Mouse (Mus musculus) heart, embryonic 14.5 days (tissue): ENCODE data around the gene Ppp1r9a. TPM values are rescaled to one million over a fixed set of nuclear protein-coding genes. Genes with fewer than 3 reads are reported as not detected.

Source experiments
- ATAC-seq: fragments of 200-750 bp; cut with Nextera tagmentation; 2 replicates; pipeline ENCODE4 v1.8.0; 2017; ENCODE audit warnings: low read depth, moderate TSS enrichment; ENCODE audit not compliant: insufficient number of reproducible peaks, insufficient read depth, low FRiP score
- H3K27ac ChIP-seq, 2 experiments: fragments of 200-500 bp in 1 of 2; fragments of 300-500 bp in 1 of 2; sonication (generic) in 1 of 2; replicated peaks in 1 of 2; 2 replicates each; pipeline ENCODE4 v1.5.1; 2012 to 2014; ENCODE audit warnings: low read depth in 2 of 2, low read length in 2 of 2, control low read depth in 1 of 2, mild to moderate bottlenecking in 1 of 2, mixed read lengths in 1 of 2; ENCODE audit not compliant: control insufficient read depth in 1 of 2, insufficient read depth in 1 of 2
- H3K27me3 ChIP-seq: fragments of 300-500 bp; sonication (generic); 2 replicates; pipeline ENCODE4 v1.6.1; 2014; ENCODE audit warnings: mild to moderate bottlenecking, low read length, control low read depth; ENCODE audit not compliant: control insufficient read depth, insufficient read depth
- H3K36me3 ChIP-seq: fragments of 300-500 bp; sonication (generic); 2 replicates; pipeline ENCODE4 v1.6.1; 2014; ENCODE audit warnings: mild to moderate bottlenecking, control low read depth, low read length, mixed read lengths; ENCODE audit not compliant: control insufficient read depth, insufficient read depth
- H3K4me1 ChIP-seq, 2 experiments: fragments of 200-500 bp in 1 of 2; fragments of 300-500 bp in 1 of 2; sonication (generic) in 1 of 2; 2 replicates each; pipeline ENCODE4 v1.6.1; 2012 to 2014; ENCODE audit warnings: low read length in 2 of 2, control low read depth in 1 of 2, mixed read lengths in 1 of 2; ENCODE audit not compliant: control insufficient read depth in 2 of 2, insufficient read depth in 2 of 2
- H3K4me2 ChIP-seq: fragments of 300-500 bp; sonication (generic); 2 replicates; pipeline ENCODE4 v1.6.1; 2014; ENCODE audit warnings: mild to moderate bottlenecking, low read length
- H3K4me3 ChIP-seq, 2 experiments: fragments of 200-500 bp in 1 of 2; fragments of 300-500 bp in 1 of 2; sonication (generic) in 1 of 2; 2 replicates each; pipeline ENCODE4 v1.5.1; 2012 to 2014; ENCODE audit warnings: low read length in 2 of 2, mild to moderate bottlenecking in 2 of 2, control low read depth in 1 of 2, low read depth in 1 of 2, moderate library complexity in 1 of 2; ENCODE audit not compliant: control insufficient read depth in 1 of 2, insufficient read depth in 1 of 2
- H3K9ac ChIP-seq: fragments of 300-500 bp; sonication (generic); 2 replicates; pipeline ENCODE4 v1.6.1; 2014; ENCODE audit warnings: mild to moderate bottlenecking, low read length
- H3K9me3 ChIP-seq: fragments of 300-500 bp; sonication (generic); 2 replicates; pipeline ENCODE4 v1.6.1; 2016; ENCODE audit warnings: low read length, control low read depth; ENCODE audit not compliant: control insufficient read depth
- WGBS: fragments of 180-500 bp; shearing (Covaris S2); extraction: QIAGEN DNeasy Blood & Tissue Kit; methylation state at CpG from one replicate; pipeline ENCODE4 v1.1.7; 2014; 5-methylcytosine and 5-hydroxymethylcytosine counted together
- polyA plus RNA-seq: library from polyadenylated mRNA; unstranded; fragments of >200 nt; fragmentation: Nextera tagmentation; extraction: Ambion mirVana; gene quantifications from 2 replicates; pipeline ENCODE4 v1.2.1, GENCODE M21; 2014

Ppp1r9a gene
- polyA plus RNA-seq, 1 experiment from 2014 or later = 25.5 TPM

GRCm38 (mm10) chr6:5120229-5120628 lies 217.5 kb downstream of the Ppp1r9a start:
- Histone ChIP-seq H3K4me2 (no peak overlapping the region), H3K9me3 (no peaks in the 10 kb centered on the region), H3K36me3 (peaks cover 13% of the 10 kb centered on the region), H3K27me3 (no peaks in the 10 kb centered on the region), H3K9ac (no peak overlapping the region), H3K27ac (no peak overlapping the region), H3K4me1 (no peaks in the 10 kb centered on the region), H3K4me3 (no peak overlapping the region)
- ATAC-seq = no peak
- 63% methylated on average over 3 of the region's 3 CpGs for WGBS

GRCm38 (mm10) chr6:5129364-5130093 lies 226.8 kb downstream of the Ppp1r9a start:
- no peaks in the 10 kb centered on the region for H3K4me1 ChIP-seq
- WGBS = 79% methylated on average over 14 of the region's 14 CpGs
- H3K36me3 ChIP-seq = peaks cover 5% of the 10 kb centered on the region; the same call in 1 of the 2 replicates
- no peak overlapping the region for H3K4me2 ChIP-seq
- H3K4me3 ChIP-seq = no peak overlapping the region
- no peak for ATAC-seq
- no peaks in the 10 kb centered on the region for H3K27me3 ChIP-seq
- H3K9ac ChIP-seq = no peak overlapping the region
- H3K9me3 ChIP-seq = no peaks in the 10 kb centered on the region
- no peak overlapping the region for H3K27ac ChIP-seq

DNA sequence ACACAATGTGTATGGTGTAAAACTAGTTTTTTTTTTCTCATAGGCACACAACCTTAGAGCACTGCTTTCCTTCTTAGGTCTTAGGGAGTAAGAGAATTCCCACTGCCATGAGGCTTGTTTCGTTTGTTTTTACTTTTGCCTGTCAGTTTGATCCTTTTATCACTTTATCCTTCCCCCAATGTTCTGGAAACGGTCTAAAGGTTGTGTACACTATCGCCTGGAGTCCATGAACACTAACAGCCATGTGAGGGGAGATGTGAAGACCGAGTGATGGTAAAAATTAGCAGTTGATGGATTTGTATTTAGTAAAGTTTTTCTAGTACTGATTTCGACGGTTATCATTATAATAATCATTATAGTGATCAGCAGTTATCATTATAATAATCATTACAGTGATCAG lies 232.3 kb downstream of the Ppp1r9a start:
- Histone ChIP-seq H3K9ac (no peak overlapping the region), H3K4me1 (no peaks in the 10 kb centered on the region), H3K36me3 (peaks cover 12% of the 10 kb centered on the region; the same call in 1 of the 2 replicates), H3K27me3 (no peaks in the 10 kb centered on the region), H3K27ac (no peak overlapping the region), H3K9me3 (no peaks in the 10 kb centered on the region), H3K4me3 (no peak overlapping the region), H3K4me2 (no peak overlapping the region)
- ATAC-seq = no peak
- WGBS = 74% methylated on average over 6 of the region's 6 CpGs

GRCm38 (mm10) chr6:5136046-5136445 lies 233.3 kb downstream of the Ppp1r9a start:
- Histone ChIP-seq H3K9ac (no peak overlapping the region), H3K36me3 (peaks cover 12% of the 10 kb centered on the region; the same call in 1 of the 2 replicates), H3K4me1 (no peaks in the 10 kb centered on the region), H3K27me3 (no peaks in the 10 kb centered on the region), H3K27ac (no peak overlapping the region), H3K4me3 (no peak overlapping the region), H3K9me3 (no peaks in the 10 kb centered on the region), H3K4me2 (no peak overlapping the region)
- 86% methylated on average over 6 of the region's 6 CpGs for WGBS
- no peak for ATAC-seq

DNA sequence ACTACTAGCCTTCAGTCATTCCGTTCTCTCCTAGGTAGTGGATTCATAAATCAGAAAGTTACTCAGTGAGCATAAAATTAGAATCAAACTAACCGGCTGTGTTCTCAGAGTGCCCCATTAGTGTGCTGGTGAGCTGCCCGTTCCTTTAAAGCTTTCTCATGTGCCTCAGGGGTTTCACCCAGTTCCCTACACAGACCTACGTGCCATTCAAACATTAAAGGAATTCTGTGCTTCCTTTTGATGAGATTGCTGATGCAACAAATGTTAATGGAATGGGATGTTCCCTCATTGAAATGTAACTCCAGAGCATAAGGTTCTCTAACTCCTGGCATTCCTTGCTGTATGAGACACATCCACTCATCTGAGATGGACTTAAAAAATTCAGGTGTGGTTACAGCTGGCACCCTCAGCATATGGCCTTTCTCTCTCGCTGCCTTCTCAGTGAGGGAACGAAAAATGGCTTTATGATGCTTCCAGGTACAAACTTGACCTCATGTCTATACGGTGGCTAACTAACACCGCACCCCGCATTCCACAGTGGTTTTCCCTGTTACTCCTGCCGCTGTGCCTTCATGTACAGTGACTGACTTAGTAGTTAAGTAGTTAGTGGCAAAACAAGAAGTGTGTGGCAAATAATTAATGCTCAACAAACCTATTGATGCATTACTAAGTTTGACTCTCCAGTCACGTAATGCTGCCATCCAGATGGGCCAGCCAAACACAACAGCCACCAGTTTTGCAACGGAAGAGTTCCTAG lies 236.3 kb downstream of the Ppp1r9a start:
- H3K4me2 ChIP-seq = no peak overlapping the region
- 90% methylated on average over 12 of the region's 12 CpGs for WGBS
- no peaks in the 10 kb centered on the region for H3K4me1 ChIP-seq
- H3K9me3 ChIP-seq = no peaks in the 10 kb centered on the region
- peaks cover 12% of the 10 kb centered on the region; the same call in 1 of the 2 replicates for H3K36me3 ChIP-seq
- H3K27ac ChIP-seq = no peak overlapping the region
- no peak overlapping the region for H3K9ac ChIP-seq
- ATAC-seq = no peak
- no peaks in the 10 kb centered on the region for H3K27me3 ChIP-seq
- H3K4me3 ChIP-seq = no peak overlapping the region

DNA sequence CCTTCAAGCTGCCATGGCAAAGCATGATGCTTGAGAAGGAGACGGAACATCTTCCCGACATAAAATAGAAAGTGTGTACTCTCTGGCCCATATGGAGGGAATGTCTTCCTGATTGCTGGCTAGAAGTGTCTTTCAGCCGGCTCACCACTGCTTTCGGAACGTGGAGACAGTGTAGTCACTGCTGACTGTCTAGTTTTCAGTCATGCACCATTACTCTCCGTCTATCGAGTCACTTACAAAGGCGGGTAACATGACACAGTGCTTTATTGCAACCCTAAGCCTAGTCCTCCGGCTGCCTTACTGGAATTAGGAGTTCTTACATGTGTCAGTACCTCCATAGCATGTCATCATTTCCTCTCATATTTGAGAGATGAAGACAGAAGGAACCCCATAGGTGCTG lies 236.9 kb downstream of the Ppp1r9a start:
- H3K4me1 ChIP-seq = no peaks in the 10 kb centered on the region
- H3K9me3 ChIP-seq = no peaks in the 10 kb centered on the region
- H3K4me3 ChIP-seq = no peak overlapping the region
- H3K9ac ChIP-seq = no peak overlapping the region
- H3K4me2 ChIP-seq = no peak overlapping the region
- WGBS = 87% methylated on average over 9 of the region's 9 CpGs
- no peak overlapping the region for H3K27ac ChIP-seq
- no peak for ATAC-seq
- peaks cover 6% of the 10 kb centered on the region; the same call in 1 of the 2 replicates for H3K36me3 ChIP-seq
- no peaks in the 10 kb centered on the region for H3K27me3 ChIP-seq

- Histone ChIP-seq H3K36me3 (no peaks in the 10 kb centered on the region), H3K4me3 (no peak overlapping the region), H3K9ac (no peak overlapping the region), H3K9me3 (no peaks in the 10 kb centered on the region), H3K27me3 (no peaks in the 10 kb centered on the region), H3K4me1 (peaks cover 15 to 26% of the 10 kb centered on the region in 2 experiments), H3K27ac (no peak overlapping the region), H3K4me2 (no peak overlapping the region)
- no peak for ATAC-seq
- WGBS = 50% methylated on average over 13 of the region's 13 CpGs
Measured at GRCm38 (mm10) chr6:5147488-5148142, 244.9 kb downstream of the Ppp1r9a start.
